Mouse (Mus musculus) myocyte (in vitro differentiated cells): ENCODE data around the gene Nrip1. TPM values are rescaled to one million over a fixed set of nuclear protein-coding genes. Genes with fewer than 3 reads are reported as not detected.

Experiments used
- H3K27me3 ChIP-seq: one replicate; pipeline ENCODE4 v1.6.1; 2011; ENCODE audit not compliant: control insufficient read depth, insufficient read depth, insufficient read length
- H3K36me3 ChIP-seq: one replicate; pipeline ENCODE4 v1.6.1; 2011; ENCODE audit not compliant: control insufficient read depth, insufficient read depth
- H3K4me2 ChIP-seq: one replicate; pipeline ENCODE4 v1.6.1; 2011; ENCODE audit warnings: low read depth, control low read depth
- H3K4me3 ChIP-seq: one replicate; pipeline ENCODE4 v1.5.1; 2011; ENCODE audit warnings: mild to moderate bottlenecking, control low read depth, moderate library complexity
- H3K79me2 ChIP-seq: one replicate; pipeline ENCODE4 v1.6.1; 2011; ENCODE audit not compliant: control insufficient read depth, insufficient read depth
- H3ac ChIP-seq: one replicate; pipeline ENCODE4 v1.6.1; 2011; ENCODE audit not compliant: control insufficient read depth, insufficient read length
- CEBPB ChIP-seq: IDR thresholded peaks from 2 replicates; pipeline ENCODE4 v1.6.1; 2011; ENCODE audit warnings: mild to moderate bottlenecking, moderate library complexity; ENCODE audit not compliant: poor library complexity, insufficient read depth, severe bottlenecking
- E2F4 ChIP-seq: IDR thresholded peaks from one replicate; pipeline ENCODE4 v1.6.1; 2011; ENCODE audit warnings: mild to moderate bottlenecking, control low read depth, moderate library complexity; ENCODE audit not compliant: insufficient read depth
- MAX ChIP-seq: IDR thresholded peaks from one replicate; pipeline ENCODE4 v1.6.1; 2011; ENCODE audit warnings: low read depth, mild to moderate bottlenecking, control low read depth
- MYOD1 ChIP-seq, 3 experiments: IDR thresholded peaks; one replicate each; pipeline ENCODE4 v1.6.1; 2011; ENCODE audit warnings: control low read depth in 2 of 3, low read depth in 2 of 3, mild to moderate bottlenecking in 2 of 3, moderate library complexity in 1 of 3; ENCODE audit not compliant: insufficient read length in 2 of 3, control insufficient read depth in 1 of 3
- MYOG ChIP-seq, 3 experiments: IDR thresholded peaks; one replicate each; pipeline ENCODE4 v1.6.1; 2011; ENCODE audit warnings: control low read depth in 2 of 3, low read depth in 2 of 3, mild to moderate bottlenecking in 2 of 3; ENCODE audit not compliant: insufficient read length in 2 of 3, control insufficient read depth in 1 of 3, insufficient read depth in 1 of 3
- POLR2A ChIP-seq: IDR thresholded peaks from one replicate; pipeline ENCODE4 v1.6.1; 2011; ENCODE audit warnings: low read depth, mild to moderate bottlenecking, control low read depth, moderate library complexity; ENCODE audit not compliant: insufficient read length
- POLR2AphosphoS2 ChIP-seq: IDR thresholded peaks from one replicate; pipeline ENCODE4 v1.6.1; 2011; ENCODE audit warnings: low read depth, control low read depth; ENCODE audit not compliant: insufficient read length
- REST ChIP-seq: IDR thresholded peaks from one replicate; pipeline ENCODE4 v1.6.1; 2011; ENCODE audit warnings: mild to moderate bottlenecking, control low read depth, moderate library complexity; ENCODE audit not compliant: insufficient read depth, insufficient read length
- SRF ChIP-seq: IDR thresholded peaks from one replicate; pipeline ENCODE4 v1.6.1; 2011; ENCODE audit warnings: low read depth; ENCODE audit not compliant: control insufficient read depth, insufficient read length
- TCF12 ChIP-seq: IDR thresholded peaks from one replicate; pipeline ENCODE4 v1.6.1; 2011; ENCODE audit warnings: mild to moderate bottlenecking, control low read depth; ENCODE audit not compliant: poor library complexity, insufficient read depth, severe bottlenecking
- TCF3 ChIP-seq: IDR thresholded peaks from one replicate; pipeline ENCODE4 v1.6.1; 2011; ENCODE audit warnings: low read depth, control low read depth; ENCODE audit not compliant: insufficient read length
- USF1 ChIP-seq: IDR thresholded peaks from one replicate; pipeline ENCODE4 v1.6.1; 2011; ENCODE audit warnings: low read depth, mild to moderate bottlenecking, control low read depth, moderate library complexity
- polyA plus RNA-seq: library from polyadenylated mRNA; unstranded; fragments of >200 nt; fragmentation: generic; extraction: Trizol; gene quantifications from one replicate; pipeline ENCODE4 v1.2.1, GENCODE M21; 2012; ENCODE audit warnings: missing spikeins

Gene Nrip1
- polyA plus RNA-seq, 1 experiment = 3.9 TPM

GRCm38 (mm10) chr16:76321527-76322165 lies 52.0 kb downstream of the Nrip1 start:
- no peak overlapping the region for H3K4me3 ChIP-seq

GRCm38 (mm10) chr16:76320118-76320473 lies 53.5 kb downstream of the Nrip1 start:
- no peak overlapping the region for H3K4me2 ChIP-seq

More at GRCm38 (mm10) chr16:76321527-76322165, 52.0 kb downstream of the Nrip1 start:
- no peaks in the 10 kb centered on the region for H3K27me3 ChIP-seq
- H3ac ChIP-seq = no peak overlapping the region
- no peak overlapping the region for H3K4me2 ChIP-seq
- no peaks in the 10 kb centered on the region for H3K36me3 ChIP-seq
- H3K79me2 ChIP-seq = peaks cover 41% of the 10 kb centered on the region
- TF ChIP-seq TCF3 (no peak), SRF (no peak), MYOG (IDR thresholded peaks at IDR 0.05; ENCODE audit: control insufficient read depth in 1 of 3, insufficient read depth in 1 of 3, insufficient read length in 2 of 3, low read depth in 2 of 3) (no peak), E2F4 (no peak), CEBPB (no peak)

GRCm38 (mm10) chr16:76319364-76320117 lies 54.1 kb downstream of the Nrip1 start:
- TF ChIP-seq MYOD1 (IDR thresholded peaks at IDR 0.05; ENCODE audit: control insufficient read depth in 1 of 3, insufficient read length in 2 of 3, low read depth in 2 of 3) = peak; percentile 47 to 66 (median 61)
- TF ChIP-seq POLR2AphosphoS2 = no peak
- TF ChIP-seq MYOG (IDR thresholded peaks at IDR 0.05; ENCODE audit: control insufficient read depth in 1 of 3, insufficient read depth in 1 of 3, insufficient read length in 2 of 3, low read depth in 2 of 3) = peak in 1 of 3 experiments; percentile 12
- Histone ChIP-seq H3K27me3 (no peaks in the 10 kb centered on the region), H3K4me2 (no peak overlapping the region)

More at GRCm38 (mm10) chr16:76320118-76320473, 53.5 kb downstream of the Nrip1 start:
- no peaks in the 10 kb centered on the region for H3K27me3 ChIP-seq
- no peak overlapping the region for H3ac ChIP-seq
- no peaks in the 10 kb centered on the region for H3K36me3 ChIP-seq
- H3K79me2 ChIP-seq = peaks cover 48% of the 10 kb centered on the region
- TF ChIP-seq REST (no peak), USF1 (no peak), TCF12 (no peak), MYOD1 (IDR thresholded peaks at IDR 0.05; ENCODE audit: control insufficient read depth in 1 of 3, insufficient read length in 2 of 3, low read depth in 2 of 3) (no peak), TCF3 (no peak), POLR2A (no peak), MAX (no peak), SRF (no peak), CEBPB (no peak), E2F4 (no peak), MYOG (IDR thresholded peaks at IDR 0.05; ENCODE audit: control insufficient read depth in 1 of 3, insufficient read depth in 1 of 3, insufficient read length in 2 of 3, low read depth in 2 of 3) (no peak), POLR2AphosphoS2 (no peak)
- no peak overlapping the region for H3K4me3 ChIP-seq

GRCm38 (mm10) chr16:76318331-76318922 lies 55.2 kb downstream of the Nrip1 start:
- Histone ChIP-seq H3ac (no peak overlapping the region), H3K4me2 (no peak overlapping the region), H3K36me3 (no peaks in the 10 kb centered on the region), H3K4me3 (no peak overlapping the region), H3K27me3 (no peaks in the 10 kb centered on the region), H3K79me2 (peaks cover 49% of the 10 kb centered on the region)
- no peak for TF ChIP-seq SRF
- no peak for TF ChIP-seq POLR2AphosphoS2
- no peak for TF ChIP-seq MYOG (IDR thresholded peaks at IDR 0.05; ENCODE audit: control insufficient read depth in 1 of 3, insufficient read depth in 1 of 3, insufficient read length in 2 of 3, low read depth in 2 of 3)
- no peak for TF ChIP-seq USF1
- TF ChIP-seq REST = no peak
- no peak for TF ChIP-seq MYOD1 (IDR thresholded peaks at IDR 0.05; ENCODE audit: control insufficient read depth in 1 of 3, insufficient read length in 2 of 3, low read depth in 2 of 3)
- TF ChIP-seq MAX = no peak
- no peak for TF ChIP-seq TCF3
- no peak for TF ChIP-seq POLR2A
- no peak for TF ChIP-seq E2F4
- TF ChIP-seq TCF12 = no peak
- TF ChIP-seq CEBPB = no peak

More at GRCm38 (mm10) chr16:76319364-76320117, 54.1 kb downstream of the Nrip1 start:
- Histone ChIP-seq H3K4me3 (no peak overlapping the region), H3ac (no peak overlapping the region), H3K36me3 (no peaks in the 10 kb centered on the region), H3K79me2 (peaks cover 49% of the 10 kb centered on the region)
